Mouse (Mus musculus) megakaryocyte, embryonic 14.5 days (primary cell): ENCODE data around the gene Sdhc.

Experiments used
- FLI1 ChIP-seq: IDR thresholded peaks from 2 replicates; pipeline ENCODE4 v1.6.1; 2012; ENCODE audit warnings: low read length, inconsistent platforms, mixed read lengths
- GATA1 ChIP-seq: IDR thresholded peaks from 3 replicates; pipeline ENCODE4 v1.6.1; 2012; ENCODE audit warnings: mixed read lengths, low read length, inconsistent platforms, borderline replicate concordance

- no peak for TF ChIP-seq GATA1
- TF ChIP-seq FLI1 = no peak
These were observed 38.6 kb upstream of the Sdhc start for GRCm38 (mm10) chr1:171189046-171189445.
